Mouse (Mus musculus) heart, postnatal 25 days (tissue): ENCODE measurements around the gene Gm11172. TPM values are rescaled to one million over a fixed set of nuclear protein-coding genes. Genes with fewer than 3 reads are reported as not detected.

Experiments
- DNase-seq: peaks from one replicate; pipeline ENCODE4 v3.0.0; 2022; ENCODE audit warnings: low spot score
- intact Hi-C: fragments of 180-260 bp; cut with DNase I; formaldehyde crosslinking; loops from one replicate; pipeline ENCODE4 v1.15.1; 2025
- total RNA-seq, 2 experiments: library from RNA; stranded (reverse); gene quantifications; 2 replicates each; pipeline ENCODE4 v1.2.3; 2021

Gene Gm11172
- total RNA-seq, 2 experiments from 2014 or later: not detected

DNA sequence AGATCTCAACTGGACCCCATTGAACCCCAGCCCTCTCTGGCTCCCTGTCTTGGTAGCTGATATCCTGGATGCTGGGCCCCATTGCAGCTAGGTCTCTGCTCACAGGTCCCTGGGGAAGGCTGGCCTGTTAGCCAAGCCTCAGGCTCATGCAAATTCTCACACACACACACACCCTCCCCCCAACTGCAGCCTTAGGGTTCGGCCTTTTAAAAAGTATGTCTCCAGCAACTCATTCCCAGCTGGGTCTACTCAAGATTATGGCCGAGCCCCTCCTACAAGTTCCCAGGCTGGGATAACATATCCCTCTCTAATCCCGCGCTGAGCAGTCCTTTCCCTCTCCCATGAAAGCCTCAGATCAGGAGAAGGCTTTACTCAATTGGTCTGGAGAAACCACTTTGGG, 8.7 kb downstream of the Gm11172 start:
- intact Hi-C loops: no loop called here
- DNase-seq: no peak

- intact Hi-C loops: no loop called here
- DNase-seq: no peak
These were observed 11.8 kb downstream of the Gm11172 start for GRCm38 (mm10) chr16:10824536-10824935.

GRCm38 (mm10) chr16:10825840-10826239, 13.1 kb downstream of the Gm11172 start:
- no peak for DNase-seq
- intact Hi-C loops: no loop called here

GRCm38 (mm10) chr16:10827269-10827668, 14.6 kb downstream of the Gm11172 start:
- DNase-seq: no peak
- intact Hi-C loops: no loop called here

DNA sequence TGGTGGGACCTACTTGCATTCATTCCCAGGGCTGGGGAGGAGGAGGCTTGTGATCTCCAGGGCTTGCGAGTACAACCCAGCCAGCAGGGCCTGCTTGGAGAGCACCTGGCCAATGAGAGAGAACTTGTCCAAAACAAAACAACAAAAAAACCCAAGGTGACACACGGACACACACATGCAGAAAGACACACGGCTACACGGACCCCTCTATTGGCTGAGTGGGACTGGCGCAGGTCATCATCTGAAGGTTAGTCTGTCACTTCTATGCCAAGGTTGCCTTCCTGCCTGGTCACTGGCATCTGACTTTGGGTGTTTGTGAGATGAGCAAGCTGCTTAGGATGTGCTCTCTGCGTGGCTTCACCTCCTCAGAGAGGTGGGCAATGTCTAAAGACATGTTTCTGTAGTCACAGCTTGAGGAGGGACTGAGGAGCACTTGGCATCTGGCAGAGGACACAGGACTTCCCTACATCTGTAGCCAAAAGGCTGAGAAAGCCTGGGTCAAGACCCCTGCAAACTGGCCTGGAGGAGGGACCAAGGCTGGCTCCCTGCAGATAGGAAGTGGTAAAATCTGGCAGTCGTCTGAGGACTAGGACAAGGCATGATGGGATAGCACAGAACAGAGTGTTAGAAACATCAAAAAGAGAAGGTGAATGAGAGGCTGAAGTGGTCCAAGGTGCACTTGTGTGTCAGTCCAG, 15.2 kb downstream of the Gm11172 start:
- intact Hi-C loops: no loop called here
- no peak for DNase-seq

GRCm38 (mm10) chr16:10828461-10828805, 15.7 kb downstream of the Gm11172 start:
- no peak for DNase-seq
- intact Hi-C loops: no loop called here

DNA sequence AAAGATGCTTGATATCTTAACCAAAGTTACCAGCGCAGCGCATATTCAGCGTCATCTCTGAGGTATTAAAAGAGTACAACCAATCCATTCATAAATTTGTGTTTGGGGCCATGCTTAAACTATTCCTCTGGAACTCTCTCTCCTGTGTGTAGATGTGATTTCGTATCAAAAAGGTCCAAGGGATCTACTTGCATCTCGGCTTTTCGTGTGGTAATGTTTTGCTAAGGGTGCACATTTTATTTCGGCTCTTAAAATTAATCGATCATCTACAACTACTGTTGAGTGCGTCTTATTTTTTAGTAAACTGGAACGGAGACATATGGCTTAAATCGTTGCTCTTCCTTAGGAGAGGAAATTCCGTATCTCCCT, 21.8 kb downstream of the Gm11172 start:
- no peak for DNase-seq
- intact Hi-C loops: no loop called here

DNA sequence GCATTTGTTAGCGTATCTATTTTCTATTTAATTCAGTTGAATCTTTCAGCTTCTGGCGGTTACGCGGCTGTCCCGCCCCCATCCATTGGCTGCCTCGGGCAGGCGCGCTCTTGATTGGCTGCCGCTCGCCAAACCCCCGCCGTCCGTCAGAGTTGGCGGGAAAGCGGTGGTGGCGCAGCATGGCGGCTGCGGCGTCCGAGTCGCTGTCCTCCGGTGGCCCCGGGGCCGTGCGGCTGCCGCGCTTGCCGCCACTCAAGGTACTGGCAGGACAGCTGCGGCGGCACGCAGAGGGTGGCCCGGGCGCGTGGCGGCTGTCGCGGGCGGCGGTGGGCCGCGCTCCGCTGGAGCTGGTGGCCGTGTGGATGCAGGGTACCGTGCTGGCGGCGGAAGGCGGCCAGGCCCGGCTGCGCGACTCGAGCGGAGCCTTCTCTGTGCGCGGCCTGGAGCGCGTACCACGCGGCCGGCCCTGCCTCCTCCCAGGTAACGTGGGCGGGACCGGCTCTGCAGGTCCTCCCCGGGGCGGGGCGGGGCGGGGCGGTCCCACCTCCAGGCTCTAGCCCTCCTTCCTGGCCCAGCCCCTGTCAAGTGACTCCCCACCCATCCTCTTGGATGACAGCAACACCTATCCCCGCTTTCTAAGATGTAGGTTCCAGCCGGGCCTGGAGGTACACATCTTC, 22.3 kb downstream of the Gm11172 start, which contains the start of gene Rmi2:
Gene Rmi2, plus strand, starts transcription at position 149 of the 677 bp plus-strand sequence.
- intact Hi-C loops: no loop called here
- peak; percentile 76 for DNase-seq

DNA sequence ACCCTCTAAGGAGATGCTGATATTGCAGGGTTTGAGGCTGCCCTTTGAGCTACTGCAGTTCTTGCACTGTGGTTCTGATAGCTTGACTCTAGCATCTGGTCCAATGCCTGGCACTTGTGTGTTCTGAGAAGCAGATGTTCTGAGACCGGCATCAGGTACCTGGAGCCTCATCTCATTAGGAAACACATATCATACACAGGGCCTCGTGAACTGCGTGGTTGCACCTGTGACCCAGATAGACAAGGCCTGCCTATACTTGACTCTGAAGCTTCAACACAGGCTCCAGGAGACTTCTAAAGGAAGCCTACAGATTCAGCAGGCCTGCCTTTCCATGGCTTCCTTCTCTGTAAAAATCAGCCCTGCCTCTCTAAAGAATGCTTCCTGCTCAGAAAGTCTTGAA, 23.7 kb downstream of the Gm11172 start:
- intact Hi-C loops: no loop called here
- no peak for DNase-seq

GRCm38 (mm10) chr16:10837250-10837649, 24.5 kb downstream of the Gm11172 start:
- DNase-seq: no peak
- intact Hi-C loops: no loop called here

DNA sequence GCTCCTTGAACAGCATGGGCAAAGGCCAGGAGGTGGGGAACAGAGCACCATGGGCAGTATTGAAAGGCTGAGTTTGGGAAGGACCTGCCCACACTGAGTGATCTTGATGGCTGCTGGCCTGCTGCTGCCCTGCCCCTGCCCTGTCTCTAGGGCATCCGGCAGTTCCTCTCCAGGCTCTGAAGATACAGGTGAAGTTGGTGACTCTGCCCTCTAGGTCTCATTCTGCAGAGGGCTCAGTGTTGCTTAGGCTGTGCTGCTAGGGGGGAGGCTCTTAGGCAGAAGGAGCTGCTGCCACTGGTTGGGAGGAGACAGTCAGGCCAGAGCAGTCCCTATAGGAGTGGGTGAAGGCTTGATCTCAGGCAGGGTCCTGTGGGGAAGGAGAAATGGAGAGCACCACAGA, 25.2 kb downstream of the Gm11172 start:
- no peak for DNase-seq
- intact Hi-C loops: no loop called here

DNA sequence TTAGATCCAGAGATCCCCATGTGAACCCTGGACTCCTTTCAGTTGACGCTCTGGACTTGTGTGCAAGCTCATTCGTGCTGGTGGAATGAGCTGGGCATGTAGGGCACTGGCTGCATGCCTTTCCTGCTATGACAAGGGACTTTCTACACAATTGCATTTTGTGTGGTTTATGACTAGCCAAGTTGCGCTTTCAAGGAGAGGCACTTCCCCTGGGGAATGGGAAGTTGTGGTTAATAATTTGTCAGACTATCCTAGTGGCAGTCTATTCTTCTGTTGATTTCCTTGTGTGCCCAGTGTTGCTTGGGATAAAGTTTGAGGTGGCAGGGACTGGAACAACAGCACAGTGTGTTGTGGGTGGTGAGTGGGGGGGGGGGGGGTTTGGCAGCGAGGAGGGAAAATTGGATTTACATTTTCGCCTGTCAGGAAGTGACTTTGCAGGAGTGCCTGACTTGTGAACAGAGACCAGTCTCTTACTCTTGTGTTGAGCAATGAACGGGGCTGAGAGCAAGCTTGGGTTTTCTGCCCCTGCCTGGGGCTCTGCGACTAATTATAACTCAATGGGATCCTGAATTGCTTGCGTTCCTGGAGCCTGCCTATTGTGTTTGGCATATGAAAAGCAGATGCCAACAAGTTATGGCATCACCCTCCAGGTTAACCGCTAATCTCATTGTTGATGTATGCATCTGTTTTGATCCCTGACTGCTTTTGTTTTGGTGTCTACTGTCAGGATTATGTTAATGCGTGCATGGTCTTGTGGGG, 26.0 kb downstream of the Gm11172 start:
- intact Hi-C loops: no loop called here
- no peak for DNase-seq

- DNase-seq: no peak
- intact Hi-C loops: no loop called here
These were observed 27.3 kb downstream of the Gm11172 start for GRCm38 (mm10) chr16:10840018-10840417.

GRCm38 (mm10) chr16:10842282-10842855, 29.7 kb downstream of the Gm11172 start:
- no peak for DNase-seq
- intact Hi-C loops: no loop called here

GRCm38 (mm10) chr16:10843486-10844318, 31.0 kb downstream of the Gm11172 start:
- intact Hi-C loops: no loop called here

DNA sequence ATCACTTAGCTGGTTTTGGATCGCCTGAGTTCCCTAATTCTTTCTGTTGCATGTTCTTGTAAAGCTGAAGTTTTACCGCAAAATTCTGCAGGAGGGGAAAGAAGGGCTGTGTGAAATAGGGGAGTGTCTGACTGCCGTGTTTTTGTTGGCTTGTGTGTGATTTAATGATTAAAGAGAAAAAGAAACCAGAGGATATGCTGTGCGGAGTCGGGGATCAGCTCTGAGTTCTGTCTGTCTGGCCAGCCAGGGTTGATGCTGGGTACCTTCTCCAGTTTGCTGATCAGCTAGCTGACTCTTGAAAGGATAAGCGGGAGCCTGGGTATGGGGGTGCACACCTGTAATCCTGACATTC, 31.6 kb downstream of the Gm11172 start:
- intact Hi-C loops: no loop called here
- DNase-seq: no peak

More at GRCm38 (mm10) chr16:10843486-10844318, 31.0 kb downstream of the Gm11172 start:
- DNase-seq: peak; percentile 26

GRCm38 (mm10) chr16:10845952-10846351, 33.2 kb downstream of the Gm11172 start:
- intact Hi-C loops: loop anchor here (2.0 to 5.0 kb wide), 3 partner anchors 59 to 275 kb away; no protein-coding TSS in a partner anchor

GRCm38 (mm10) chr16:10846503-10846902, 33.8 kb downstream of the Gm11172 start:
- intact Hi-C loops: loop anchor here (2.0 to 5.0 kb wide), 3 partner anchors 60 to 276 kb away; no protein-coding TSS in a partner anchor
- DNase-seq: peak; percentile 48

More at GRCm38 (mm10) chr16:10845952-10846351, 33.2 kb downstream of the Gm11172 start:
- no peak for DNase-seq
